ENCODE assay signal across 8 mouse cellular contexts in the genomic region with DNA sequence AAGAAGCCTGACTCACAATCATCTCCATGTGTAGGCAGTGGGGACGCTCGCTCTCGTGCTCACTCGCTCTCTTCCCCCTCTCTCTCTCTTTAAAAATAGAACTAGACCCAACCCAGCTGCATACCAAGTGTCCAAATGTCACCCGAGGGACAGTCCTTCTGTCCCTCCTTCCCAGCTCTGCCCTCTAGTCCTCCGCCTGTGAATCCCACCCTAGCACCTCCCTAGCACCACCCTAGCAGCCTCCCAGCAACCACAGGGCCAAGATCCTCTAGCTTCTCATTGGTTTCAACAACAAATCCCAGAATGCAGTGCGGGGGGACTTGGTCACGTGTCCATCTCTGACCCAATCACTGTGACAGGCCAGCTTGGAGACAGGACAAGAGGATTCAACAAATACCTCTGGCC. TPM values are rescaled to one million over a fixed set of nuclear protein-coding genes. Genes with fewer than 3 reads are reported as not detected.
DNase-seq lines count a peak whose midpoint lies in the region; ATAC-seq and TF ChIP-seq lines count a peak whose summit lies in the region.

No protein-coding gene starts in this region.

- no peak for TF ChIP-seq EP300 in liver, postnatal 0 days (IDR thresholded peaks at IDR 0.05; ENCODE audit: low read depth)

- no peak overlapping the region for H3K4me3 ChIP-seq in liver, embryonic 16.5 days (ENCODE audit: low read depth, low read length)
- H3K4me3 ChIP-seq in liver, postnatal 0 days (ENCODE audit: low read depth, low read length): no peak overlapping the region
- no peak overlapping the region for H3K4me3 ChIP-seq in brown adipose tissue, adult 24 weeks (ENCODE audit: insufficient read depth, low read depth, low read length)
- peak overlapping the region in 1 of 2 experiments; percentile 14; a peak in 1 of 4 replicates for H3K4me3 ChIP-seq in heart, embryonic 14.5 days (ENCODE audit: control insufficient read depth in 1 of 2, insufficient read depth in 1 of 2, low read depth in 1 of 2, low read length in 2 of 2)

- H3K36me3 ChIP-seq in liver, embryonic 16.5 days (ENCODE audit: control insufficient read depth, insufficient read depth): no peaks in the 10 kb centered on the region
- no peaks in the 10 kb centered on the region for H3K36me3 ChIP-seq in liver, postnatal 0 days (replicated peaks; ENCODE audit: insufficient read depth, low read length)
- H3K36me3 ChIP-seq in heart, embryonic 14.5 days (ENCODE audit: control insufficient read depth, insufficient read depth, low read length): no peaks in the 10 kb centered on the region

- no peaks in the 10 kb centered on the region for H3K27me3 ChIP-seq in liver, embryonic 16.5 days (ENCODE audit: control insufficient read depth, insufficient read depth, low read depth, low read length)
- H3K27me3 ChIP-seq in liver, postnatal 0 days (ENCODE audit: insufficient read depth, low read length): no peaks in the 10 kb centered on the region
- H3K27me3 ChIP-seq in heart, embryonic 14.5 days (ENCODE audit: control insufficient read depth, insufficient read depth, low read length): no peaks in the 10 kb centered on the region

- H3K9me3 ChIP-seq in liver, embryonic 16.5 days (replicated peaks; ENCODE audit: control insufficient read depth, low read length): no peaks in the 10 kb centered on the region
- H3K9me3 ChIP-seq in liver, postnatal 0 days (ENCODE audit: low read length): no peaks in the 10 kb centered on the region
- H3K9me3 ChIP-seq in heart, embryonic 14.5 days (ENCODE audit: control insufficient read depth, low read length): no peaks in the 10 kb centered on the region

- DNase-seq in liver, postnatal 0 days: no peak
- peak; percentile 48 to 63 for DNase-seq in right cerebral cortex, postnatal 10 days (ENCODE audit: low spot score in 2 of 2)
- DNase-seq in urinary bladder, adult 18-20 months (ENCODE audit: low spot score in 2 of 2): no peak
- DNase-seq in MN1 (ENCODE audit: low spot score): no peak
- DNase-seq in urinary bladder, postnatal 36 days (ENCODE audit: low spot score in 2 of 2): no peak

- ATAC-seq in liver, embryonic 16.5 days (ENCODE audit: low read depth): peak; percentile 4; the same call in 1 of the 2 replicates
- no peak for ATAC-seq in liver, postnatal 0 days
- peak; percentile 52; the same call in 1 of the 2 replicates for ATAC-seq in heart, embryonic 14.5 days (ENCODE audit: insufficient number of reproducible peaks, insufficient read depth, low FRiP score, low read depth)

- H3K4me2 ChIP-seq in liver, embryonic 16.5 days (ENCODE audit: low read depth, low read length): no peak overlapping the region
- H3K4me2 ChIP-seq in liver, postnatal 0 days (ENCODE audit: low read depth, low read length): no peak overlapping the region
- peak overlapping the region; percentile 44 for H3K4me2 ChIP-seq in heart, embryonic 14.5 days (ENCODE audit: low read length)

- TF ChIP-seq CTCF in liver, postnatal 0 days (IDR thresholded peaks at IDR 0.05; ENCODE audit: low read depth): no peak

- H3K9ac ChIP-seq in liver, embryonic 16.5 days (ENCODE audit: low read depth, low read length): no peak overlapping the region
- H3K9ac ChIP-seq in liver, postnatal 0 days (replicated peaks): no peak overlapping the region
- H3K9ac ChIP-seq in heart, embryonic 14.5 days (ENCODE audit: low read length): 0 out of 2 replicates have a peak overlapping the region, but pooled peaks have one; percentile 16

- H3K4me1 ChIP-seq in liver, embryonic 16.5 days (ENCODE audit: control insufficient read depth, low read depth, low read length): peaks cover 24% of the 10 kb centered on the region
- peaks cover 30% of the 10 kb centered on the region for H3K4me1 ChIP-seq in liver, postnatal 0 days (ENCODE audit: insufficient read depth)
- H3K4me1 ChIP-seq in brown adipose tissue, adult 24 weeks (ENCODE audit: control insufficient read depth, insufficient read depth, insufficient read length, low read length): peaks cover 5% of the 10 kb centered on the region; the same call in 1 of the 2 replicates
- H3K4me1 ChIP-seq in heart, embryonic 14.5 days (ENCODE audit: control insufficient read depth in 2 of 2, insufficient read depth in 2 of 2, low read length in 2 of 2): peaks cover 11 to 27% of the 10 kb centered on the region in 2 experiments; a peak in 3 of 4 replicates

- 50% methylated on average over 8 of the region's 8 CpGs for WGBS in liver, embryonic 16.5 days (ENCODE audit: insufficient replicate concordance)
- 66% methylated on average over 8 of the region's 8 CpGs for WGBS in liver, postnatal 0 days (ENCODE audit: insufficient replicate concordance)
- 38% methylated on average over 8 of the region's 8 CpGs for WGBS in heart, embryonic 14.5 days

- H3K27ac ChIP-seq in liver, embryonic 16.5 days (ENCODE audit: low read length): no peak overlapping the region
- no peak overlapping the region for H3K27ac ChIP-seq in liver, postnatal 0 days (ENCODE audit: low read depth)
- H3K27ac ChIP-seq in brown adipose tissue, adult 24 weeks (replicated peaks; ENCODE audit: low read depth, low read length): peak overlapping the region; percentile 44
- peak overlapping the region; percentile 82 to 87 for H3K27ac ChIP-seq in heart, embryonic 14.5 days (replicated peaks in 1 of 2; ENCODE audit: control insufficient read depth in 1 of 2, insufficient read depth in 1 of 2, low read depth in 2 of 2, low read length in 2 of 2)

RNA-seq across cellular contexts. Expression of a gene that starts 27.2 kb away (rescaled TPM):
- polyA plus RNA-seq in liver, embryonic 16.5 days (2015; fragmentation: Nextera tagmentation; extraction: Ambion mirVana): 1.3 and 1.5 TPM in 2 replicates
- polyA plus RNA-seq in liver, postnatal 0 days (2015; fragmentation: Nextera tagmentation; extraction: Ambion mirVana): 3.2 and 4.2 TPM in 2 replicates
- 3.8 and 6.7 TPM in 2 replicates for polyA plus RNA-seq in brown adipose tissue, adult 24 weeks (2012; ENCODE audit: insufficient read depth, insufficient read length, missing spikeins)
- 21.0 and 24.2 TPM in 2 replicates for polyA plus RNA-seq in heart, embryonic 14.5 days (2014; fragmentation: Nextera tagmentation; extraction: Ambion mirVana)

RNA-seq across cellular contexts. Expression of a gene that starts 45.4 kb away (rescaled TPM):
- polyA plus RNA-seq in liver, embryonic 16.5 days (2015; fragmentation: Nextera tagmentation; extraction: Ambion mirVana): 14.7 and 15.1 TPM in 2 replicates
- 7.5 and 9.3 TPM in 2 replicates for polyA plus RNA-seq in liver, postnatal 0 days (2015; fragmentation: Nextera tagmentation; extraction: Ambion mirVana)
- 9.0 and 13.5 TPM in 2 replicates for polyA plus RNA-seq in brown adipose tissue, adult 24 weeks (2012; ENCODE audit: insufficient read depth, insufficient read length, missing spikeins)
- 19.3 and 21.1 TPM in 2 replicates for polyA plus RNA-seq in heart, embryonic 14.5 days (2014; fragmentation: Nextera tagmentation; extraction: Ambion mirVana)

Comparison
In these comparisons a context has a peak if more than half of its experiments do, and no peak if none do; other contexts are left out.
1. H3K27ac ChIP-seq: peak in brown adipose tissue, adult 24 weeks (single experiment) and heart, embryonic 14.5 days (2 of 2); none in liver, embryonic 16.5 days (single experiment) and liver, postnatal 0 days (single experiment).
2. DNase-seq: peak in right cerebral cortex, postnatal 10 days (2 of 2); none in liver, postnatal 0 days (single experiment), urinary bladder, adult 18-20 months (0 of 2), MN1 (single experiment) and urinary bladder, postnatal 36 days (0 of 2).